Mouse (Mus musculus) limb, embryonic 14.5 days (tissue): ENCODE measurements around the gene Noxo1. TPM values are rescaled to one million over a fixed set of nuclear protein-coding genes. Genes with fewer than 3 reads are reported as not detected.
A peak's percentile ranks its signal among the peaks of the same experiment; 100 is the strongest.

ENCODE experiments used
- ATAC-seq: fragments of 200-750 bp; cut with Nextera tagmentation; 2 replicates; pipeline ENCODE4 v1.8.0; 2017; ENCODE audit warnings: low read depth, moderate number of reproducible peaks, moderate TSS enrichment; ENCODE audit not compliant: low FRiP score
- DNase-seq: peaks from one replicate; pipeline ENCODE4 v3.0.0-alpha.2; 2015; ENCODE audit warnings: low spot score
- H3K27ac ChIP-seq: fragments of 300-500 bp; sonication (generic); replicated peaks from 2 replicates; pipeline ENCODE4 v1.5.1; 2014; ENCODE audit warnings: low read depth, mild to moderate bottlenecking, low read length, moderate library complexity, mixed read lengths
- H3K27me3 ChIP-seq: fragments of 300-500 bp; sonication (generic); 2 replicates; pipeline ENCODE4 v1.6.1; 2014; ENCODE audit warnings: low read length, mixed read lengths; ENCODE audit not compliant: control insufficient read depth, insufficient read depth
- H3K36me3 ChIP-seq: fragments of 300-500 bp; sonication (generic); 2 replicates; pipeline ENCODE4 v1.6.1; 2014; ENCODE audit warnings: mild to moderate bottlenecking, low read length, moderate library complexity, mixed read lengths; ENCODE audit not compliant: control insufficient read depth, insufficient read depth
- H3K4me1 ChIP-seq: fragments of 300-500 bp; sonication (generic); 2 replicates; pipeline ENCODE4 v1.6.1; 2014; ENCODE audit warnings: antibody characterized with exemption, low read length, mixed read lengths; ENCODE audit not compliant: control insufficient read depth, insufficient read depth
- H3K4me2 ChIP-seq: fragments of 300-500 bp; sonication (generic); replicated peaks from 2 replicates; pipeline ENCODE4 v1.6.1; 2014; ENCODE audit warnings: low read depth, mild to moderate bottlenecking, low read length, moderate library complexity; ENCODE audit not compliant: severe bottlenecking
- H3K4me3 ChIP-seq: fragments of 300-500 bp; sonication (generic); replicated peaks from 2 replicates; pipeline ENCODE4 v1.5.1; 2014; ENCODE audit warnings: low read length
- H3K9ac ChIP-seq: fragments of 300-500 bp; sonication (generic); 2 replicates; pipeline ENCODE4 v1.6.1; 2014; ENCODE audit warnings: mild to moderate bottlenecking, low read depth, low read length, moderate library complexity; ENCODE audit not compliant: severe bottlenecking
- H3K9me3 ChIP-seq: fragments of 300-500 bp; sonication (generic); 2 replicates; pipeline ENCODE4 v1.6.1; 2016; ENCODE audit warnings: low read length; ENCODE audit not compliant: control insufficient read depth
- POLR2A ChIP-seq: fragments of 200-500 bp; IDR thresholded peaks from 2 replicates; pipeline ENCODE4 v1.8.0; 2012; ENCODE audit warnings: inconsistent platforms, mild to moderate bottlenecking, moderate library complexity, borderline replicate concordance; ENCODE audit not compliant: insufficient read depth, insufficient read length; ENCODE audit errors: extremely low read depth
- WGBS: fragments of 180-500 bp; shearing (Covaris S2); extraction: QIAGEN DNeasy Blood & Tissue Kit; methylation state at CpG from one replicate; pipeline ENCODE4 v1.1.7; 2014; 5-methylcytosine and 5-hydroxymethylcytosine counted together
- polyA plus RNA-seq, 2 experiments: library from polyadenylated mRNA; depleted of rRNA in 1 of 2; stranded (reverse) in 1 of 2; unstranded in 1 of 2; fragments of >200 nt; fragmentation: Nextera tagmentation in 1 of 2; extraction: Ambion mirVana in 1 of 2; gene quantifications; 2 replicates each; pipeline versions ENCODE4 v1.2.1 to v1.2.3; 2012 to 2014

Gene Noxo1
- polyA plus RNA-seq (2012; rRNA removed), result 9.2 and 11.9 TPM in 2 replicates
- 3.8 and 4.5 TPM in 2 replicates for polyA plus RNA-seq (2014; fragmentation: Nextera tagmentation; extraction: Ambion mirVana)

GRCm38 (mm10) chr17:24696011-24696697 is at the start of gene Noxo1, which contains the start of gene Gfer:
Gene Noxo1 (plus strand): TSS chr17:24696234.
Gene Gfer (minus strand): TSS chr17:24696156.
- DNase-seq, result peak; percentile 78
- Histone ChIP-seq H3K4me2 (peak within 1 kb of the TSS; percentile 73), H3K4me3 (peak within 1 kb of the TSS; percentile 84), H3K36me3 (peaks cover 34% of the 10 kb centered on the region), H3K4me1 (peaks cover 9% of the 10 kb centered on the region), H3K9ac (peak within 1 kb of the TSS; percentile 77), H3K27me3 (no peaks in the 10 kb centered on the region), H3K9me3 (no peaks in the 10 kb centered on the region), H3K27ac (peak within 1 kb of the TSS; percentile 79)
- ATAC-seq, result peak; percentile 92
- TF ChIP-seq POLR2A, result peak; percentile 77; the same call in 1 of the 2 replicates
- whole genome bisulfite sequencing, result 2% methylated on average over 30 of the region's 76 CpGs

- Histone ChIP-seq H3K4me3 (no peak overlapping the region), H3K27me3 (no peaks in the 10 kb centered on the region), H3K9me3 (no peaks in the 10 kb centered on the region), H3K9ac (no peak overlapping the region), H3K4me2 (no peak overlapping the region), H3K36me3 (peaks cover 36% of the 10 kb centered on the region), H3K27ac (no peak overlapping the region), H3K4me1 (peaks cover 32% of the 10 kb centered on the region)
- TF ChIP-seq POLR2A, result no peak
- 88% methylated on average over 4 of the region's 4 CpGs for WGBS
- no peak for ATAC-seq
- DNase-seq, result no peak
Measured at GRCm38 (mm10) chr17:24646381-24646780, 49.7 kb upstream of the Noxo1 start.

GRCm38 (mm10) chr17:24647493-24647892 is 48.5 kb upstream of the Noxo1 start:
- H3K4me3 ChIP-seq, result no peak overlapping the region
- H3K27ac ChIP-seq, result no peak overlapping the region
- H3K36me3 ChIP-seq, result peaks cover 26% of the 10 kb centered on the region
- no peak for DNase-seq
- no peaks in the 10 kb centered on the region for H3K27me3 ChIP-seq
- no peaks in the 10 kb centered on the region for H3K9me3 ChIP-seq
- no peak overlapping the region for H3K4me2 ChIP-seq
- no peak for ATAC-seq
- no peak for TF ChIP-seq POLR2A
- H3K9ac ChIP-seq, result no peak overlapping the region; the same call in 1 of the 2 replicates
- peaks cover 32% of the 10 kb centered on the region for H3K4me1 ChIP-seq
- 79% methylated on average over 9 of the region's 11 CpGs for WGBS

GRCm38 (mm10) chr17:24648731-24649377 is 47.2 kb upstream of the Noxo1 start:
- peaks cover 30% of the 10 kb centered on the region for H3K4me1 ChIP-seq
- H3K9ac ChIP-seq, result peak overlapping the region; percentile 85; the same call in 1 of the 2 replicates
- H3K27me3 ChIP-seq, result no peaks in the 10 kb centered on the region
- peak overlapping the region; percentile 96 for H3K4me2 ChIP-seq
- H3K36me3 ChIP-seq, result peaks cover 15% of the 10 kb centered on the region
- no peak overlapping the region for H3K27ac ChIP-seq
- H3K4me3 ChIP-seq, result peak overlapping the region; percentile 84
- TF ChIP-seq POLR2A, result no peak
- H3K9me3 ChIP-seq, result no peaks in the 10 kb centered on the region
- no peak for ATAC-seq
- WGBS, result 71% methylated on average over 10 of the region's 10 CpGs
- no peak for DNase-seq

GRCm38 (mm10) chr17:24649581-24650069 is 46.4 kb upstream of the Noxo1 start:
- ATAC-seq, result peak; percentile 30; the same call in 1 of the 2 replicates
- H3K36me3 ChIP-seq, result peaks cover 15% of the 10 kb centered on the region
- no peaks in the 10 kb centered on the region for H3K9me3 ChIP-seq
- H3K4me2 ChIP-seq, result peak overlapping the region; percentile 96
- no peak for TF ChIP-seq POLR2A
- H3K27ac ChIP-seq, result peak overlapping the region; percentile 63; the same call in 1 of the 2 replicates
- no peaks in the 10 kb centered on the region for H3K27me3 ChIP-seq
- under 1% methylated on average over 27 of the region's 35 CpGs for WGBS
- peak overlapping the region; percentile 85 for H3K9ac ChIP-seq
- no peak for DNase-seq
- H3K4me3 ChIP-seq, result peak overlapping the region; percentile 84
- peaks cover 25% of the 10 kb centered on the region for H3K4me1 ChIP-seq
